Mouse (Mus musculus): Measurements from ENCODE around the gene Mrpl53. TPM values are rescaled to one million over a fixed set of nuclear protein-coding genes. Genes with fewer than 3 reads are reported as not detected.
A peak's percentile ranks its signal among the peaks of the same experiment; 100 is the strongest.

Gene Mrpl53
- polyA plus RNA-seq, 1 experiment from 2014 or later = 166 TPM

GRCm38 (mm10) chr6:83118825-83119733 lies 10.2 kb downstream of the Mrpl53 start:
- Histone ChIP-seq H3K9me3 (replicated peaks; ENCODE audit: low read length) (no peaks in the 10 kb centered on the region), H3K4me1 (replicated peaks; ENCODE audit: insufficient read depth, low read length) (peaks cover 42% of the 10 kb centered on the region), H3K4me2 (ENCODE audit: low read length) (no peak overlapping the region), H3K9ac (ENCODE audit: low read depth, low read length) (peak overlapping the region; percentile 43; the same call in 1 of the 2 replicates), H3K27ac (no peak overlapping the region), H3K4me3 (replicated peaks; ENCODE audit: low read depth, low read length) (no peak overlapping the region), H3K36me3 (ENCODE audit: insufficient read depth, low read length) (0 out of 2 replicates have a peak, but pooled peaks cover 5% of the 10 kb centered on the region), H3K27me3 (ENCODE audit: insufficient read depth, low read length) (no peaks in the 10 kb centered on the region)
- TF ChIP-seq CTCF (IDR thresholded peaks at IDR 0.05; ENCODE audit: low read depth) = no peak
- ATAC-seq (replicated peaks; ENCODE audit: low FRiP score, low read depth) = no peak
- no peak for DNase-seq (ENCODE audit: low spot score)
- WGBS = 55% methylated on average over 14 of the region's 14 CpGs

DNA sequence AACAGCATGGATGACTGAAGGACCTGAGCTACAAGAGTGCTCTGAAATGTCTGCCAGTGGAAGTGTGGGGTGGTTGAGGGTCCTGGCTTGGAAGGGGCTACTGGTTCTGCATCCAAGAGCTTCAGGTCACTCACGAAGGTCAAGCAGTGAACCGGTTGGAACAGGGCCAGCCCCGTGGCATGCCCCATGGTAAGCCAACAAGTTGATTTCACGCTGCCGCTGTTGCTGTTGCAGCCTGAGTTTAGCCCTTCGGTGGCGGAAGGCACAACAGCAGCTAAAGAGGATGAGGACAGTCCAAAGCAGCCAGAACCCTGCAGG lies 10.9 kb downstream of the Mrpl53 start:
- Histone ChIP-seq H3K27me3 (ENCODE audit: insufficient read depth, low read length) (no peaks in the 10 kb centered on the region), H3K4me2 (ENCODE audit: low read length) (peak overlapping the region; percentile 63), H3K4me1 (replicated peaks; ENCODE audit: insufficient read depth, low read length) (peaks cover 47% of the 10 kb centered on the region), H3K27ac (no peak overlapping the region), H3K36me3 (ENCODE audit: insufficient read depth, low read length) (0 out of 2 replicates have a peak, but pooled peaks cover 5% of the 10 kb centered on the region), H3K9me3 (replicated peaks; ENCODE audit: low read length) (no peaks in the 10 kb centered on the region), H3K9ac (ENCODE audit: low read depth, low read length) (peak overlapping the region; percentile 43; the same call in 1 of the 2 replicates), H3K4me3 (replicated peaks; ENCODE audit: low read depth, low read length) (no peak overlapping the region)
- WGBS = 54% methylated on average over 7 of the region's 7 CpGs
- ATAC-seq (replicated peaks; ENCODE audit: low FRiP score, low read depth) = no peak
- no peak for TF ChIP-seq CTCF (IDR thresholded peaks at IDR 0.05; ENCODE audit: low read depth)
- no peak for DNase-seq (ENCODE audit: low spot score)

DNA sequence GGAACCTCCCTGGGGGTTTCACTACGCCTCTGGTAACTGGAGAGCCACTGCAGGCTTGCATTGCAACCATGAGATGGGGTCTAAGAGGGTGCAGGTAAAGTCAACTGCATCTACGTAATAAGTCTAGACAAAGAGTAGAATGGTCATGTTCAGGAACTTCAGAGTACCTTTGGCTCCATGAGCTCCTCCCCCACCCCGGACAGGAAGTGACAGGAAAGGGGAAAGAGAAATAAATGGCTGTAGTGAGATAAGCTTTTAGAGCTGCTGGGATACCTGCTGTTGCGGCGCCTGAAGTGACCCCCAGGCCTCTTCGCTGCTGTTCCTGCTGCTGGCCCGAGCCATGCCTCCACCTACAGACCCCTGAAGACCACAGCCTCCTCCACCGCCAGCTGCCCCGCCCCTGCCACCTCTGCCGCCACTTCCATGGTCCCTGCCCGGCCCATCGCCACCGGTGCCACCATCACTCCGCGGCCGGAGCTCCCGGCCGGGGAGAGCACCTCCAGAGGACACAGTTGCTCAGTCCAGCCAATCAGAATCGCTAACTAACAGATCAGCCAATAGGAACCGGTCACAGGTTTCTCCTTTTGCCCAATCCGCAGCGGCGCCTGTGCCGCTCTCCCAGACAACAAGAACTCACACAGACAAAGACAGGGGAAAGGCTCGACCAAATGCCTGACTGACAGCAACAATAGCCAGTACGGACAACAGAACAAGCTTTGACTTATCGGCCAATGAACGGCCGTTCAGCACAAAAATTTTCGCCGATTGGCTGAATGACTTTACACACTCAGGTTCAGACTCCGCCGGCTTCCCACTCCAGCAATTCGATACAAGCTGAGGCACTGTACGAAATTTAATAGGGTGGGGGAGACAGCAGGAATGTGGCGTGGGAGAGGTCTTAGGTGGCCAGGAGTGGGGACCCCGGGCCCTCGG lies 12.4 kb downstream of the Mrpl53 start, which contains the start of gene Wbp1:
TSS of gene Wbp1 (minus strand) at position 630 of the 933 bp plus-strand sequence.
- Histone ChIP-seq H3K9me3 (replicated peaks; ENCODE audit: low read length) (no peaks in the 10 kb centered on the region), H3K4me1 (replicated peaks; ENCODE audit: insufficient read depth, low read length) (peaks cover 43% of the 10 kb centered on the region), H3K27ac (peak within 1 kb of the TSS; percentile 93), H3K4me2 (ENCODE audit: low read length) (peak within 1 kb of the TSS; percentile 80), H3K36me3 (ENCODE audit: insufficient read depth, low read length) (0 out of 2 replicates have a peak, but pooled peaks cover 5% of the 10 kb centered on the region), H3K27me3 (ENCODE audit: insufficient read depth, low read length) (no peaks in the 10 kb centered on the region), H3K9ac (ENCODE audit: low read depth, low read length) (peak within 1 kb of the TSS; percentile 73), H3K4me3 (replicated peaks; ENCODE audit: low read depth, low read length) (peak within 1 kb of the TSS; percentile 68)
- under 1% methylated on average over 38 of the region's 38 CpGs for WGBS
- ATAC-seq (replicated peaks; ENCODE audit: low FRiP score, low read depth) (peak; percentile 95), DNase-seq (ENCODE audit: low spot score) (peak; percentile 100)
- peak; percentile 3; the same call in 1 of the 2 replicates for TF ChIP-seq CTCF (IDR thresholded peaks at IDR 0.05; ENCODE audit: low read depth)

GRCm38 (mm10) chr6:83121863-83122710 lies 13.2 kb downstream of the Mrpl53 start:
- under 1% methylated on average over 41 of the region's 52 CpGs for WGBS
- ATAC-seq (replicated peaks; ENCODE audit: low FRiP score, low read depth) = peak; percentile 1; the same call in 1 of the 2 replicates
- peak overlapping the region; percentile 67 for H3K9ac ChIP-seq (ENCODE audit: low read depth, low read length)
- no peak for TF ChIP-seq CTCF (IDR thresholded peaks at IDR 0.05; ENCODE audit: low read depth)
- peak overlapping the region; percentile 91 for H3K27ac ChIP-seq
- no peaks in the 10 kb centered on the region for H3K9me3 ChIP-seq (replicated peaks; ENCODE audit: low read length)
- peak; percentile 45 for DNase-seq (ENCODE audit: low spot score)
- H3K36me3 ChIP-seq (ENCODE audit: insufficient read depth, low read length) = 0 out of 2 replicates have a peak, but pooled peaks cover 5% of the 10 kb centered on the region
- no peaks in the 10 kb centered on the region for H3K27me3 ChIP-seq (ENCODE audit: insufficient read depth, low read length)
- H3K4me3 ChIP-seq (replicated peaks; ENCODE audit: low read depth, low read length) = peak overlapping the region; percentile 68
- peaks cover 38% of the 10 kb centered on the region for H3K4me1 ChIP-seq (replicated peaks; ENCODE audit: insufficient read depth, low read length)
- H3K4me2 ChIP-seq (ENCODE audit: low read length) = peak overlapping the region; percentile 80

DNA sequence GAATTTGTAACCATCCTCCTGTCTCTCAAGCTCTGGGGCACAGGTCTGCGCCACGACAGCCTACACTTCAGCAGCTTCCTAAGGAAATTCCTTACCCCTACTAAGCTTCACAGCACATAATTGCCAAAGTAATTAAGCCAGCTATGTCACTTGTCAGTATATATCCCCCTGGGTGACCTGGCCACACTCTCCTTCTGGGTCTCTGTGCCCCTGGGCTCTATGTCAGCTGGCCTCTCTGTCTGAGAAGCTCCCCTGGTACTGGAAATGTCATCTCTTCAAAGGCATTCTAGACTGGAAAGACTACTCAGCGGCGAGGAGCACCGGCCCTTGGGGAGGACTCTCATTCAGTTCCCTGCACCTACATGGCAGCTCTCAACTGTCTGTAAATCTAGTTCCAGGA lies 14.1 kb downstream of the Mrpl53 start:
- no peak for TF ChIP-seq CTCF (IDR thresholded peaks at IDR 0.05; ENCODE audit: low read depth)
- Histone ChIP-seq H3K9me3 (replicated peaks; ENCODE audit: low read length) (no peaks in the 10 kb centered on the region), H3K27me3 (ENCODE audit: insufficient read depth, low read length) (no peaks in the 10 kb centered on the region), H3K4me2 (ENCODE audit: low read length) (no peak overlapping the region), H3K27ac (no peak overlapping the region), H3K4me1 (replicated peaks; ENCODE audit: insufficient read depth, low read length) (peaks cover 38% of the 10 kb centered on the region), H3K36me3 (ENCODE audit: insufficient read depth, low read length) (0 out of 2 replicates have a peak, but pooled peaks cover 5% of the 10 kb centered on the region), H3K9ac (ENCODE audit: low read depth, low read length) (no peak overlapping the region), H3K4me3 (replicated peaks; ENCODE audit: low read depth, low read length) (no peak overlapping the region)
- DNase-seq (ENCODE audit: low spot score) = no peak
- 83% methylated on average over 5 of the region's 5 CpGs for WGBS
- no peak for ATAC-seq (replicated peaks; ENCODE audit: low FRiP score, low read depth)

All from kidney, postnatal 0 days (tissue).